Mouse (Mus musculus): Measurements from ENCODE around the gene Plce1. TPM values are rescaled to one million over a fixed set of nuclear protein-coding genes. Genes with fewer than 3 reads are reported as not detected.

Plce1 gene
- total and polyA plus RNA-seq, 2 experiments from 2014 or later: 3.0 to 19.5 TPM

- DNase-seq (ENCODE audit: low spot score): no peak
- no peak for TF ChIP-seq CTCF (IDR thresholded peaks at IDR 0.05)
- H3K27ac ChIP-seq (ENCODE audit: low read depth, low read length): no peak overlapping the region
- no peak for ATAC-seq (ENCODE audit: low FRiP score)
- H3K4me2 ChIP-seq (ENCODE audit: low read depth, low read length, poor library complexity, severe bottlenecking): no peak overlapping the region
- H3K27me3 ChIP-seq (ENCODE audit: insufficient read depth, low read length): no peaks in the 10 kb centered on the region
- 89% methylated on average over 4 of the region's 4 CpGs for WGBS
- no peak overlapping the region for H3K9ac ChIP-seq (replicated peaks; ENCODE audit: low read length, poor library complexity, severe bottlenecking)
- no peaks in the 10 kb centered on the region for H3K9me3 ChIP-seq (ENCODE audit: low read length)
- no peaks in the 10 kb centered on the region for H3K36me3 ChIP-seq (ENCODE audit: insufficient read depth, low read length)
- no peaks in the 10 kb centered on the region; the same call in 1 of the 2 replicates for H3K4me1 ChIP-seq (ENCODE audit: insufficient read depth, low read length)
- no peak overlapping the region for H3K4me3 ChIP-seq (ENCODE audit: low read depth, low read length)
Measured at GRCm38 (mm10) chr19:38596096-38596495, 115.2 kb downstream of the Plce1 start.

- H3K4me1 ChIP-seq (ENCODE audit: insufficient read depth, low read length): no peaks in the 10 kb centered on the region; the same call in 1 of the 2 replicates
- H3K4me2 ChIP-seq (ENCODE audit: low read depth, low read length, poor library complexity, severe bottlenecking): no peak overlapping the region
- ATAC-seq (ENCODE audit: low FRiP score) (no peak), DNase-seq (ENCODE audit: low spot score) (no peak)
- no peak overlapping the region for H3K9ac ChIP-seq (replicated peaks; ENCODE audit: low read length, poor library complexity, severe bottlenecking)
- H3K36me3 ChIP-seq (ENCODE audit: insufficient read depth, low read length): no peaks in the 10 kb centered on the region
- H3K4me3 ChIP-seq (ENCODE audit: low read depth, low read length): no peak overlapping the region
- H3K27me3 ChIP-seq (ENCODE audit: insufficient read depth, low read length): no peaks in the 10 kb centered on the region
- no peak overlapping the region for H3K27ac ChIP-seq (ENCODE audit: low read depth, low read length)
- 87% methylated on average over 2 of the region's 2 CpGs for WGBS
- no peaks in the 10 kb centered on the region for H3K9me3 ChIP-seq (ENCODE audit: low read length)
- TF ChIP-seq CTCF (IDR thresholded peaks at IDR 0.05): no peak
Measured at GRCm38 (mm10) chr19:38597392-38597791, 116.5 kb downstream of the Plce1 start.

DNA sequence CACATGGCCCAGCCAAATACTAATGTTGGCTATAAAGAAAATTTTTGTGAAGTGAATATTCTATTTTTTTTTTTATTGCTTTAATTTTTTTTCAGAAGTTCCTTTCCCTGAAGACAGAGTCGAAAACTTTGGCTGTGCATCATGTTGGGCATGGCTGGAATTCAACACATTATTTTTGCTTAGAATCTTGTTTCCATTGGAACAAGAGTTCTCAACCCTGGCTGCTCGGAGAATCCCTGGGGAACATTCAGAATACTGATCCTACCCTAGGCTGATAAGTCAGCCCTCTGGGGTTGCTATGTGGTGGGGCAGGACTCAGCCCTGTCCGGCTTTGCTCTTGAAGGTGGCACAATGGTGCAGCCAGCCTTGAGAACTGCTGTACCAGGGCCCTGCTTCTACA is 118.1 kb downstream of the Plce1 start:
- Histone ChIP-seq H3K9ac (replicated peaks; ENCODE audit: low read length, poor library complexity, severe bottlenecking) (no peak overlapping the region), H3K4me1 (ENCODE audit: insufficient read depth, low read length) (no peaks in the 10 kb centered on the region), H3K36me3 (ENCODE audit: insufficient read depth, low read length) (no peaks in the 10 kb centered on the region), H3K27ac (ENCODE audit: low read depth, low read length) (no peak overlapping the region), H3K27me3 (ENCODE audit: insufficient read depth, low read length) (no peaks in the 10 kb centered on the region), H3K4me2 (ENCODE audit: low read depth, low read length, poor library complexity, severe bottlenecking) (no peak overlapping the region), H3K4me3 (ENCODE audit: low read depth, low read length) (no peak overlapping the region), H3K9me3 (ENCODE audit: low read length) (no peaks in the 10 kb centered on the region)
- DNase-seq (ENCODE audit: low spot score) (no peak), ATAC-seq (ENCODE audit: low FRiP score) (no peak)
- TF ChIP-seq CTCF (IDR thresholded peaks at IDR 0.05): no peak
- WGBS: 83% methylated on average over 3 of the region's 3 CpGs

DNA sequence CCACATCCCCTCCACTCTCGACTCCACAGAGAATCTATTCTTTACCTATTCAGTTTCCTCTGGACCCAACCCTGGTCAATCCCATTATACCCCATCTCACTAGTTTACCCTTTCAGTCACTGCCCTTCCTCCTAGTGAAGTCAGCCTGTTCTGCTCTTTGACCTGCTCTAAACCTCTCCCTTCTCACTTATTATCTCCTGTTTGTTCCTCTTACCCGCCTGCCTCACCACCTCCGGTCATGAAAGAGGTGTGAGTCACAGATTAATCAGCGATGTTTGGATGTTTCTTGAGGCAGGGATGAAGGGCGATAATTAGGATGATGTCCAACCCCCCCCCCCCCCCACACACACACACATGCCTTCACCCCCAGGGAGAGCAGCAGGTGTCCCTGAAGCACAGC is 120.2 kb downstream of the Plce1 start:
- Histone ChIP-seq H3K27ac (ENCODE audit: low read depth, low read length) (no peak overlapping the region), H3K9me3 (ENCODE audit: low read length) (no peaks in the 10 kb centered on the region), H3K4me2 (ENCODE audit: low read depth, low read length, poor library complexity, severe bottlenecking) (no peak overlapping the region), H3K27me3 (ENCODE audit: insufficient read depth, low read length) (no peaks in the 10 kb centered on the region), H3K36me3 (ENCODE audit: insufficient read depth, low read length) (no peaks in the 10 kb centered on the region), H3K4me1 (ENCODE audit: insufficient read depth, low read length) (no peaks in the 10 kb centered on the region), H3K9ac (replicated peaks; ENCODE audit: low read length, poor library complexity, severe bottlenecking) (no peak overlapping the region), H3K4me3 (ENCODE audit: low read depth, low read length) (no peak overlapping the region)
- ATAC-seq (ENCODE audit: low FRiP score) (no peak), DNase-seq (ENCODE audit: low spot score) (no peak)
- TF ChIP-seq CTCF (IDR thresholded peaks at IDR 0.05): no peak
- WGBS: 75% methylated on average over 5 of the region's 5 CpGs

- H3K36me3 ChIP-seq (ENCODE audit: insufficient read depth, low read length): no peaks in the 10 kb centered on the region
- ATAC-seq (ENCODE audit: low FRiP score): peak; percentile 56; the same call in 1 of the 2 replicates
- no peak overlapping the region for H3K4me3 ChIP-seq (ENCODE audit: low read depth, low read length)
- TF ChIP-seq CTCF (IDR thresholded peaks at IDR 0.05): 0 out of 2 replicates have a peak, but pooled peaks have one; percentile 21
- no peak overlapping the region for H3K4me2 ChIP-seq (ENCODE audit: low read depth, low read length, poor library complexity, severe bottlenecking)
- no peak overlapping the region for H3K27ac ChIP-seq (ENCODE audit: low read depth, low read length)
- 60% methylated on average over 9 of the region's 9 CpGs for WGBS
- peak; percentile 60 for DNase-seq (ENCODE audit: low spot score)
- H3K9me3 ChIP-seq (ENCODE audit: low read length): no peaks in the 10 kb centered on the region
- no peaks in the 10 kb centered on the region for H3K27me3 ChIP-seq (ENCODE audit: insufficient read depth, low read length)
- no peak overlapping the region for H3K9ac ChIP-seq (replicated peaks; ENCODE audit: low read length, poor library complexity, severe bottlenecking)
- no peaks in the 10 kb centered on the region for H3K4me1 ChIP-seq (ENCODE audit: insufficient read depth, low read length)
Measured at GRCm38 (mm10) chr19:38602811-38603210, 121.9 kb downstream of the Plce1 start.

DNA sequence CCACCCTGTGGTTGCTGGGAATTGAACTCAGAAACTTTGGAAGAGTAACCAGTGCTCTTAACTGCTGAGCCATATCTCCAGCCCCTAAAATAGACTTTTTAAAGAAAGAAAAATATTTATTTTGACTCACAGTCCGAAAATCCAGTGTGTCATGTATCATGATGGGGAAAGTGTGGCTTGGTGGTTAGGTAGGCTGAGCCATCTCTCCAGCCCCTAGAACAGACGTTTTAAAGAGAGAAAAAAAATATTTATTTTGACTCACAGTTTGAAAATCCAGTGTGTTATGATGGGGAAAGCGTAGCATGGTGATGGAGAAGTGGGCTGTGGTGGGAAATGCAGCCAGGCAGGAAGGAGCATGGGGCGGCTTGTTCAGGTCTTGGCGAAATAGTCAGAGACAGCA is 126.3 kb downstream of the Plce1 start:
- Histone ChIP-seq H3K27ac (ENCODE audit: low read depth, low read length) (no peak overlapping the region), H3K4me3 (ENCODE audit: low read depth, low read length) (no peak overlapping the region), H3K27me3 (ENCODE audit: insufficient read depth, low read length) (no peaks in the 10 kb centered on the region), H3K36me3 (ENCODE audit: insufficient read depth, low read length) (no peaks in the 10 kb centered on the region), H3K9ac (replicated peaks; ENCODE audit: low read length, poor library complexity, severe bottlenecking) (no peak overlapping the region), H3K9me3 (ENCODE audit: low read length) (no peaks in the 10 kb centered on the region), H3K4me2 (ENCODE audit: low read depth, low read length, poor library complexity, severe bottlenecking) (no peak overlapping the region), H3K4me1 (ENCODE audit: insufficient read depth, low read length) (no peaks in the 10 kb centered on the region)
- no peak for DNase-seq (ENCODE audit: low spot score)
- ATAC-seq (ENCODE audit: low FRiP score): no peak
- 89% methylated on average over 5 of the region's 5 CpGs for WGBS
- TF ChIP-seq CTCF (IDR thresholded peaks at IDR 0.05): no peak
